Mouse (Mus musculus) cerebellum, postnatal 36 days (tissue): Measurements from ENCODE around the gene Gxylt2.

Experiments used
- DNase-seq, 2 experiments: peaks; one replicate each; pipeline ENCODE4 v3.0.0; 2021 to 2022; ENCODE audit warnings: mixed read lengths in 2 of 2

The Gxylt2 gene

GRCm38 (mm10) chr6:100851083-100851482 lies 146.5 kb downstream of the Gxylt2 start:
- DNase-seq: no peak
